Mouse (Mus musculus): ENCODE data around the gene Dnmt3a. TPM values are rescaled to one million over a fixed set of nuclear protein-coding genes. Genes with fewer than 3 reads are reported as not detected.

Dnmt3a gene
- total and polyA plus RNA-seq, 3 experiments = 15.5 to 61.5 (median 23.4) TPM

DNA sequence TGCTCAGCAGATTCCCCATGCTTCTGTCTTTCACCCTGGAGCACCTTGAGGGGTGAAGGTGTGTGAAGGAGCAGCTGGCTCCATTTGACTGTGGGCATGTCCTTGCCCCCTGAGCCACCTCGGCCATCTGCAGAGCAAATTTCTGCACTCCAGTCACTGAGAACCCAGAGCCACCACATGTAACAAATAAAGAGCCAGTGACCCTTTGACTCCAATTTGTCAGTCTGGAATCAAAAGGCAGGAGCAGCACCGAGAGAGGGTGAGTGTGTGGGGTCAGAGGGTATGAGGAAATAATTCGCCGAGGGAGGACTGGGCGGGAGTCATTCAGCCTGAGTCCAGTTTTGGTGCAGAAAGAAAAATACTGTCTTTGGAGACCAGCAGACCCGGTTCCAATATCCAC is 44.9 kb downstream of the Dnmt3a start:
- H3K9me3 ChIP-seq (replicated peaks; ENCODE audit: low read length) = peaks cover 2% of the 10 kb centered on the region
- H3K9ac ChIP-seq (ENCODE audit: insufficient read depth, low read depth) = no peak overlapping the region
- no peak overlapping the region for H3K4me3 ChIP-seq (replicated peaks in 1 of 3; ENCODE audit: low read depth in 2 of 3, low read length in 2 of 3, poor library complexity in 1 of 3)
- H3K36me3 ChIP-seq (replicated peaks in 1 of 2; ENCODE audit: control insufficient read depth in 1 of 2, insufficient read depth in 1 of 2, low read length in 1 of 2) = peaks cover 10 to 42% of the 10 kb centered on the region in 2 experiments
- no peak overlapping the region for H3K4me2 ChIP-seq (ENCODE audit: insufficient read depth, low read depth, poor library complexity, severe bottlenecking)
- dilution Hi-C loops (cut with MboI; ENCODE audit: extremely low pct_ligation_motif_present, extremely low pct_unique_long_range_greater_than_20kb, low sequenced_read_pairs) = no loop called here
- H3K79me2 ChIP-seq (replicated peaks; ENCODE audit: control insufficient read depth, extremely low read depth, insufficient read depth, poor library complexity, severe bottlenecking) = no peaks in the 10 kb centered on the region
- peaks cover 16 to 44% of the 10 kb centered on the region in 2 experiments for H3K4me1 ChIP-seq (ENCODE audit: control insufficient read depth in 1 of 2, insufficient read depth in 2 of 2)
- no peaks in the 10 kb centered on the region for H3K27me3 ChIP-seq (replicated peaks)
- DNase-seq (ENCODE audit: extremely low read depth) = no peak
- TF ChIP-seq TBP (conservative IDR thresholded peaks at IDR 0.05; ENCODE audit: low read depth, low read length) = no peak
- no peak for TF ChIP-seq CHD2 (IDR thresholded peaks at IDR 0.05; ENCODE audit: low read length)
- no peak for TF ChIP-seq NELFE (IDR thresholded peaks at IDR 0.05; ENCODE audit: low read depth, low read length)
- TF ChIP-seq MXI1 (IDR thresholded peaks at IDR 0.05; ENCODE audit: low read depth, low read length) = no peak
- no peak for TF ChIP-seq MYC (IDR thresholded peaks at IDR 0.05; ENCODE audit: low read depth, low read length)
- TF ChIP-seq SMC3 (IDR thresholded peaks at IDR 0.05; ENCODE audit: low read depth, low read length) = no peak
- no peak for TF ChIP-seq SIN3A (IDR thresholded peaks at IDR 0.05; ENCODE audit: low read length)
- no peak for TF ChIP-seq KAT2A (IDR thresholded peaks at IDR 0.05; ENCODE audit: insufficient replicate concordance, low read length)
- no peak for TF ChIP-seq IRF4 (IDR thresholded peaks at IDR 0.05; ENCODE audit: low read depth, low read length)
- TF ChIP-seq ZC3H11A (IDR thresholded peaks at IDR 0.05; ENCODE audit: low read depth, low read length) = no peak
- no peak for TF ChIP-seq TCF12 (IDR thresholded peaks at IDR 0.05; ENCODE audit: low read depth, low read length)
- TF ChIP-seq MAZ (IDR thresholded peaks at IDR 0.05; ENCODE audit: low read depth, low read length) = no peak
- no peak for TF ChIP-seq ELF1 (IDR thresholded peaks at IDR 0.05; ENCODE audit: low read depth, low read length)
- no peak for TF ChIP-seq MAX (IDR thresholded peaks at IDR 0.05; ENCODE audit: low read length)
- no peak for TF ChIP-seq ZKSCAN1 (IDR thresholded peaks at IDR 0.05; ENCODE audit: borderline replicate concordance, low read depth, low read length)
- TF ChIP-seq GABPA (IDR thresholded peaks at IDR 0.05; ENCODE audit: insufficient replicate concordance, low read depth, low read length) = no peak
- TF ChIP-seq POLR2AphosphoS2 (IDR thresholded peaks at IDR 0.05; ENCODE audit: low read depth, low read length) = no peak
- no peak for TF ChIP-seq BHLHE40 (IDR thresholded peaks at IDR 0.05; ENCODE audit: low read depth, low read length)
- TF ChIP-seq CTCF (conservative IDR thresholded peaks at IDR 0.05 in 1 of 2, IDR thresholded peaks at IDR 0.05 in 1 of 2; ENCODE audit: low read depth in 2 of 2, low read length in 2 of 2) = no peak
- no peak for TF ChIP-seq EP300 (IDR thresholded peaks at IDR 0.05; ENCODE audit: low read length)
- in situ Hi-C loops (cut with MboI; ENCODE audit: low pct_ligation_motif_present, low pct_unique_long_range_greater_than_20kb, low sequenced_read_pairs) = no loop called here
- H3K27ac ChIP-seq (ENCODE audit: insufficient read depth, low read depth) = no peak overlapping the region

DNA sequence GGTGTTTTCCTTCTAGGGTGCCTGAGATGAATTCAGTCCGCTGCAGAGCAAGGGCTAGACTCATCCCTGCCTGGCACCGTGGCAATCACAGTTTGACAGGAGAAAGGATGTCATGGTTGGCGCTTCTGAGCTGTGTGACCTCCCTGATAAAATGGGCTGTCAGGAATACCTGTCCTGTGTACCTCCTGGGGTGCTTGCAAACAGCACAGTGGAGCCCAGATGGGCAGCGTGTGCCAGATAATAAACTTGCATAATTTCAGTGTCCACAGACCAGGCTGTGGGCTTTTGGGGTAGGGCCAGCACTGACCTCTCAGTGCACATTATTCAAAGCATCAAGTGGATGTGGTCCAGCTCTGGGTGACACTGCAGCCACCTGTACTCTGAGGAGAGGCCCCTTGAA is 45.4 kb downstream of the Dnmt3a start:
- no peak for TF ChIP-seq MYC (IDR thresholded peaks at IDR 0.05; ENCODE audit: low read depth, low read length)
- no peak for TF ChIP-seq SMC3 (IDR thresholded peaks at IDR 0.05; ENCODE audit: low read depth, low read length)
- TF ChIP-seq JUN (IDR thresholded peaks at IDR 0.05; ENCODE audit: insufficient read depth, low read depth, low read length) = no peak
- no peak for TF ChIP-seq UBTF (IDR thresholded peaks at IDR 0.05; ENCODE audit: low read depth, low read length)
- TF ChIP-seq POLR2A (IDR thresholded peaks at IDR 0.05; ENCODE audit: low read depth, low read length) = no peak
- TF ChIP-seq ZMIZ1 (IDR thresholded peaks at IDR 0.05; ENCODE audit: low read depth, low read length) = no peak
- Histone ChIP-seq H3K27me3 (replicated peaks) (no peaks in the 10 kb centered on the region), H3K4me3 (replicated peaks in 1 of 3; ENCODE audit: low read depth in 2 of 3, low read length in 2 of 3, poor library complexity in 1 of 3) (no peak overlapping the region), H3K79me2 (replicated peaks; ENCODE audit: control insufficient read depth, extremely low read depth, insufficient read depth, poor library complexity, severe bottlenecking) (no peaks in the 10 kb centered on the region), H3K4me1 (ENCODE audit: control insufficient read depth in 1 of 2, insufficient read depth in 2 of 2) (peaks cover 16 to 44% of the 10 kb centered on the region in 2 experiments), H3K36me3 (replicated peaks in 1 of 2; ENCODE audit: control insufficient read depth in 1 of 2, insufficient read depth in 1 of 2, low read length in 1 of 2) (peaks cover 10 to 38% of the 10 kb centered on the region in 2 experiments), H3K9ac (ENCODE audit: insufficient read depth, low read depth) (no peak overlapping the region), H3K9me3 (replicated peaks; ENCODE audit: low read length) (peaks cover 2% of the 10 kb centered on the region), H3K4me2 (ENCODE audit: insufficient read depth, low read depth, poor library complexity, severe bottlenecking) (no peak overlapping the region), H3K27ac (ENCODE audit: insufficient read depth, low read depth) (no peak overlapping the region)
- in situ Hi-C loops (cut with MboI; ENCODE audit: low pct_ligation_motif_present, low pct_unique_long_range_greater_than_20kb, low sequenced_read_pairs) = no loop called here
- dilution Hi-C loops (cut with MboI; ENCODE audit: extremely low pct_ligation_motif_present, extremely low pct_unique_long_range_greater_than_20kb, low sequenced_read_pairs) = no loop called here
- no peak for DNase-seq (ENCODE audit: extremely low read depth)

Measured in CH12.LX (cell line).